Mouse (Mus musculus) adrenal gland, adult 2 months (tissue): ENCODE measurements around the gene Cldn34b4. TPM values are rescaled to one million over a fixed set of nuclear protein-coding genes. Genes with fewer than 3 reads are reported as not detected.

Source experiments
- DNase-seq: peaks from one replicate; pipeline ENCODE4 v3.0.0; 2021
- long read RNA-seq: library from polyadenylated mRNA; stranded (forward); transcript quantifications from one replicate; pipeline ENCODE4 v2.0.0, GENCODE M21; 2021
- polyA plus RNA-seq: library from polyadenylated mRNA; depleted of rRNA; stranded (reverse); fragments of >200 nt; gene quantifications from 2 replicates; pipeline ENCODE4 v1.2.3, GENCODE M21; 2012; rRNA removed
- total RNA-seq, 2 experiments: library from RNA; stranded (reverse); gene quantifications; 2 replicates each; pipeline ENCODE4 v1.2.3; 2021

Gene Cldn34b4
- total RNA-seq: not detected
- polyA plus RNA-seq: not detected in 2 replicates
- long read RNA-seq: 0 reads

- DNase-seq: no peak
Observed at GRCm38 (mm10) chrX:76393050-76393449, at the start of gene Cldn34b4. Cldn34b4 (plus strand) TSS chrX:76393350.

Other genes with a start within 250 kb of the Cldn34b4 start
- gene Cldn34b3, start 129.0 kb upstream of the Cldn34b4 start, total RNA-seq: not detected
- gene Cldn34b3, start 129.0 kb upstream of the Cldn34b4 start, polyA plus RNA-seq: not detected in 2 replicates
- gene Cldn34d, start 209.6 kb downstream of the Cldn34b4 start, total RNA-seq: not detected
- gene Cldn34d, start 209.6 kb downstream of the Cldn34b4 start, polyA plus RNA-seq: not detected in 2 replicates